Mouse (Mus musculus) heart, embryonic 15.5 days (tissue): ENCODE measurements around the gene Wdr4. TPM values are rescaled to one million over a fixed set of nuclear protein-coding genes. Genes with fewer than 3 reads are reported as not detected.

Source experiments
- microRNA-seq: library from miRNA; unstranded; fragments of <30 nt; microRNA quantifications from one replicate; pipeline ENCODE4, GENCODE M21; 2016
- polyA plus RNA-seq: library from polyadenylated mRNA; unstranded; fragments of >200 nt; fragmentation: Nextera tagmentation; extraction: Ambion mirVana; gene quantifications from 2 replicates; pipeline ENCODE4 v1.2.1, GENCODE M21; 2015

Gene Wdr4
- polyA plus RNA-seq, 1 experiment from 2014 or later, result 16.7 TPM

Small RNA genes within 50 kb of the gene (microRNA-seq; reads per million reads assigned to microRNA genes)
- not detected for gene Gm24970

Other genes starting within 250 kb of the Wdr4 start
- gene Rsph1, start 242.6 kb downstream of the Wdr4 start, polyA plus RNA-seq, result 2.2 and 2.3 TPM in 2 replicates
- gene Slc37a1, start 233.2 kb downstream of the Wdr4 start, polyA plus RNA-seq, result 8.7 and 9.1 TPM in 2 replicates
- 7.4 and 9.3 TPM in 2 replicates for gene Pde9a, start 133.8 kb downstream of the Wdr4 start, polyA plus RNA-seq
- gene Ndufv3, start 135 bp upstream of the Wdr4 start, polyA plus RNA-seq, result 512 and 629 TPM in 2 replicates
- gene Pknox1, start 44.8 kb upstream of the Wdr4 start, polyA plus RNA-seq, result 14.0 and 19.9 TPM in 2 replicates
- gene Cbs, start 117.3 kb upstream of the Wdr4 start, polyA plus RNA-seq, result 1.2 and 1.5 TPM in 2 replicates
- 171 and 186 TPM in 2 replicates for gene U2af1, start 138.9 kb upstream of the Wdr4 start, polyA plus RNA-seq
- not detected in 2 replicates for gene Cryaa, start 157.8 kb upstream of the Wdr4 start, polyA plus RNA-seq